Mouse (Mus musculus): Measurements from ENCODE around the gene Phf21a. TPM values are rescaled to one million over a fixed set of nuclear protein-coding genes. Genes with fewer than 3 reads are reported as not detected.

The Phf21a gene
- polyA plus RNA-seq, 1 experiment from 2014 or later, result 20.6 TPM

GRCm38 (mm10) chr2:92385113-92386051 is 292.5 kb downstream of the Phf21a start:
- 62% methylated on average over 22 of the region's 22 CpGs for WGBS
- peaks cover 28% of the 10 kb centered on the region for H3K27me3 ChIP-seq (replicated peaks)
- no peak for ATAC-seq (ENCODE audit: extremely low read depth, insufficient number of reproducible peaks, low FRiP score, low TSS enrichment)
- H3K9ac ChIP-seq, result no peak overlapping the region
- no peaks in the 10 kb centered on the region for H3K9me3 ChIP-seq
- peaks cover 25% of the 10 kb centered on the region for H3K4me1 ChIP-seq
- no peak overlapping the region for H3K4me3 ChIP-seq
- H3K27ac ChIP-seq (replicated peaks), result no peak overlapping the region
- H3K36me3 ChIP-seq, result peaks cover 47% of the 10 kb centered on the region
- no peak overlapping the region for H3K4me2 ChIP-seq

- no peaks in the 10 kb centered on the region for H3K9me3 ChIP-seq
- peaks cover 31% of the 10 kb centered on the region for H3K36me3 ChIP-seq
Observed at GRCm38 (mm10) chr2:92386821-92387570, 294.1 kb downstream of the Phf21a start.

DNA sequence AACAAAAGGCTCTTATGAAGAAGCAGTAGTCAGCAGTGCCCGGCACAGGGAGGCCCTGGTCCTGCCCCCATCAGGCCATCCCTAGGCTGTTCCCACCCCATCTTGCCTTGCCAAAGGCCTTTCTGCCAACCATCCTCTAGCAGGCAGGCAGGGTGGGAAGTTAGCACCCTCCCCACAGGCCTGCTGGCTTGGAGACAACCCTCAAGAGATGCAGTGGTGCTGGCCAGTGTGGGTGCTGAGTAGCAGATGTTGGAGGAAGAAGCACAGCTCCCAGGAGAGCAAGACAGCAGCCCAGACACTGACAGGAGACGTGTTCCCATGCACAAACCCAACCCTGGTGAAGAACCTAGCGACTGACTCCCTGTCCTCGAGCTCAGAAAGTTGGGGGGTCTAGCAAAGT is 294.7 kb downstream of the Phf21a start:
- H3K4me1 ChIP-seq, result peaks cover 42% of the 10 kb centered on the region
- H3K9ac ChIP-seq, result no peak overlapping the region
- no peak overlapping the region for H3K4me3 ChIP-seq
- no peak overlapping the region for H3K4me2 ChIP-seq
- peaks cover 24% of the 10 kb centered on the region for H3K36me3 ChIP-seq
- H3K9me3 ChIP-seq, result no peaks in the 10 kb centered on the region
- H3K27me3 ChIP-seq (replicated peaks), result peaks cover 50% of the 10 kb centered on the region
- H3K27ac ChIP-seq (replicated peaks), result no peak overlapping the region
- WGBS, result 72% methylated on average over 4 of the region's 4 CpGs
- ATAC-seq (ENCODE audit: extremely low read depth, insufficient number of reproducible peaks, low FRiP score, low TSS enrichment), result no peak

More at GRCm38 (mm10) chr2:92386821-92387570, 294.1 kb downstream of the Phf21a start:
- WGBS, result 79% methylated on average over 30 of the region's 30 CpGs
- no peak overlapping the region for H3K27ac ChIP-seq (replicated peaks)
- H3K27me3 ChIP-seq (replicated peaks), result peaks cover 44% of the 10 kb centered on the region
- no peak overlapping the region for H3K4me2 ChIP-seq
- H3K4me1 ChIP-seq, result peaks cover 36% of the 10 kb centered on the region
- H3K9ac ChIP-seq, result no peak overlapping the region
- no peak overlapping the region for H3K4me3 ChIP-seq
- no peak for ATAC-seq (ENCODE audit: extremely low read depth, insufficient number of reproducible peaks, low FRiP score, low TSS enrichment)

DNA sequence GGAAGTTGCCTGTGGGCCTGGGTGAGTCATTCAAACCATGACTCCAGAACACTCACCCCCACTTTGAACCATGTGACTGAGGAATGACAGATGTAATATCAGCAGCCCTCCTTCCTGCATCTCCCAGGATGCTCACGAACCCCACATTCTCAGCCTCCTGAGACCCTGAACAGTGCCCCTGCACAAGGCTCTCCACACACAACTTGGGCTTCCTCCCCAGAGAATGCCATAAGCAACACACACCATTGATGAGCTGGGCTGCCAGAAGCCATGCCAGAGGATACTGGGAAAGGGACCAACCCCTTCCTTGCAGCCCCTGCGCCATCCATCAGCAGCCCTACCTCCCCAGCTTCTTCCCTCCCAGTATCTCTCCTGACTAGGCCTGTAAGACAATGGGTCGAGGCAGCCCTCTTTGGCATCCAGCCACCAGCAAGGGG is 295.2 kb downstream of the Phf21a start:
- H3K27me3 ChIP-seq (replicated peaks), result peaks cover 55% of the 10 kb centered on the region
- 62% methylated on average over 3 of the region's 3 CpGs for WGBS
- H3K36me3 ChIP-seq, result peaks cover 20% of the 10 kb centered on the region
- no peaks in the 10 kb centered on the region for H3K9me3 ChIP-seq
- H3K9ac ChIP-seq, result peak overlapping the region; percentile 82
- no peak for ATAC-seq (ENCODE audit: extremely low read depth, insufficient number of reproducible peaks, low FRiP score, low TSS enrichment)
- H3K4me3 ChIP-seq, result peak overlapping the region; percentile 72
- H3K4me2 ChIP-seq, result peak overlapping the region; percentile 91
- no peak overlapping the region for H3K27ac ChIP-seq (replicated peaks)
- H3K4me1 ChIP-seq, result peaks cover 44% of the 10 kb centered on the region

GRCm38 (mm10) chr2:92388891-92389641 is 296.1 kb downstream of the Phf21a start:
- WGBS, result under 1% methylated on average over 58 of the region's 62 CpGs
- Histone ChIP-seq H3K9ac (peak overlapping the region; percentile 82), H3K27me3 (replicated peaks) (peaks cover 64% of the 10 kb centered on the region), H3K4me3 (peak overlapping the region; percentile 72), H3K36me3 (peaks cover 14% of the 10 kb centered on the region), H3K9me3 (no peaks in the 10 kb centered on the region), H3K4me1 (peaks cover 44% of the 10 kb centered on the region), H3K4me2 (peak overlapping the region; percentile 91), H3K27ac (replicated peaks) (no peak overlapping the region)
- peak; percentile 79 for ATAC-seq (ENCODE audit: extremely low read depth, insufficient number of reproducible peaks, low FRiP score, low TSS enrichment)

DNA sequence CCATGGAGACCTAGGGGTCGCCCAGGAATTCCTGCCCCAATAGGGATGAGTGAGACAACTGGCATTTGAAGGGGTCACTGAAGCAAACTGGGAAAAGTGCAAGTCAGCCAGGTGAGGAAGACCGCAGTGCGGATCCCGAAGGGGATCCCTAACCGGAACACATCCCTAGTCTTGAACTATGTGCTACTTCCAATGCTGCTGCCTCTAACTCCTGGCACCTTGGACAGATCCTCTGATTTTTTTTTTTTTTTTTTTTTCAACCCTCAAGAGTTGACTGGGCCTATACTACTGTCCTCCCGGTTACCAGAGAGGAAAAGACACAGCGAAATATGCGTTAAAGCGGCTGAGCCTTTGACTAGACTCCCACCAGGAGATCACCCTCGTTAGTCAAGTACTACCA is 296.7 kb downstream of the Phf21a start:
- Histone ChIP-seq H3K4me1 (peaks cover 44% of the 10 kb centered on the region), H3K9ac (no peak overlapping the region), H3K9me3 (no peaks in the 10 kb centered on the region), H3K27me3 (replicated peaks) (peaks cover 69% of the 10 kb centered on the region), H3K4me2 (peak overlapping the region; percentile 91), H3K36me3 (peaks cover 14% of the 10 kb centered on the region), H3K4me3 (peak overlapping the region; percentile 72), H3K27ac (replicated peaks) (no peak overlapping the region)
- 11% methylated on average over 10 of the region's 10 CpGs for WGBS
- ATAC-seq (ENCODE audit: extremely low read depth, insufficient number of reproducible peaks, low FRiP score, low TSS enrichment), result no peak

DNA sequence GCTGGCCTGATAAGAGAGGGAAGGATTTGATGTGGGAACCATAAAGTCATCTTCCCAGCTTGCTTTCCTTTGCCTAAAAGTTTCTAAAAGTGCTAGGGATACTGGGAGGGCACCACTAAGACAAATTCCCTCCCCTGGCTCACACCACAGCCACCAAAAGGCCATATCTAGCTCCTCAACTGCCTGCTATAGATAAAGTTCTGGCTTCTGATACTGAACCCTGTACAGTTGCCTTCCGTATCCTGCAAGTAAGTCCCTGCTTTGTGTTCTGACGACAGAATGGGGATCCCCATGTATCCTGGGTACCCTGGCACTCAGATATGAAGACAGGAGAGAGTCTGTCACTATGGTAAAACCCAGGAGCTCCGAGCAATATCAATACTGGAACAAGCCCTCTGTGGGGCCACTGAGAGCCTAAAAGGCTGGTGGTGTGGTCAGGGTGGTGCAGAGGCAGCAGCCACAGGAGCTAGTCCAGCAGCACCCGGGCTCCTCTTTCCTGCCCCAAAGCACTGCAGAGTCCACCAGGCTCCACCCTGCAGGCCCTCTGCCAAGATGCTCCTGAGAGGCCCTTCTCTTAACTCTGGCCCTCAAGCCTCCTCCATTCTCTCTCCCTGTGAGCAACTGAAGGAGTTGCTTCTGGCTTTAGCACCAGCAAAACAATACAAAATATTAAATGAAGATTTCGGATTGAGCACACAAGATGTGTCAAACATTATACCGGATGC is 297.5 kb downstream of the Phf21a start:
- H3K9me3 ChIP-seq, result no peaks in the 10 kb centered on the region
- H3K27ac ChIP-seq (replicated peaks), result no peak overlapping the region
- H3K27me3 ChIP-seq (replicated peaks), result peaks cover 76% of the 10 kb centered on the region
- H3K36me3 ChIP-seq, result peaks cover 12% of the 10 kb centered on the region
- peaks cover 44% of the 10 kb centered on the region for H3K4me1 ChIP-seq
- no peak overlapping the region for H3K4me3 ChIP-seq
- no peak overlapping the region for H3K9ac ChIP-seq
- peak overlapping the region; percentile 91; the same call in 1 of the 2 replicates for H3K4me2 ChIP-seq
- 68% methylated on average over 6 of the region's 6 CpGs for WGBS
- ATAC-seq (ENCODE audit: extremely low read depth, insufficient number of reproducible peaks, low FRiP score, low TSS enrichment), result no peak

GRCm38 (mm10) chr2:92391116-92391515 is 298.2 kb downstream of the Phf21a start:
- ATAC-seq (ENCODE audit: extremely low read depth, insufficient number of reproducible peaks, low FRiP score, low TSS enrichment), result no peak
- Histone ChIP-seq H3K27ac (replicated peaks) (no peak overlapping the region), H3K27me3 (replicated peaks) (peaks cover 83% of the 10 kb centered on the region), H3K4me1 (peaks cover 44% of the 10 kb centered on the region), H3K36me3 (peaks cover 5% of the 10 kb centered on the region), H3K9ac (no peak overlapping the region), H3K4me2 (no peak overlapping the region), H3K9me3 (no peaks in the 10 kb centered on the region), H3K4me3 (no peak overlapping the region)
- 79% methylated on average over 8 of the region's 8 CpGs for WGBS

DNA sequence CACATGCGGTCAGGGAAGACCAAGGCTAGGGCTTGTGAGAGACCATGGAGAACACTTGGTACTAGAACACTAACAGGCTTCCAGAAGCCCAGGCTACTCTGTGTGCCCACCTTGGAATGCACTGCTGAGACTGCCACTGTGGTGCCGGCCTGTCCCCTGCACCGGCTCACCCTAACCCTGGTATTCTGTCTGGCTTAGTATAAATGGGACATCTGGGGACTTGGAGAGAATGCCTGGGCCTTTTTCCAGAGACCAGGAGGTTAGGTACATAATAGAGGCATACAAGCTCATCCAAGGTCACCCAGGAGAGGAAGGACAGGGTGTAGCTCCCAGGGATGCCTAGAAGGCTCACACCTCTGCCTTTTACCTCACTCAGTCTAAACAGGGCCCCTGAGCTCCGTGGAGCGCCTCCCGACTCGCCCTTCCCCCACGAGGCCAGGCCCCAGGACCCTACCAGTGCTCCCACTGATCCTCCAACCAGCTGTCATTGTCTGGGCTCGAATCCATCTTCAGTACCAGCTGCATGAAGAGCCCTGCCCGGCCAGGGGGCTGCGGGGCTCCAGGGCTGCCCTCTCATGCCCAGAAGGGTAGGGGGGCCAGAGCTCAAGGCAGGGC is 298.9 kb downstream of the Phf21a start:
- H3K4me1 ChIP-seq, result peaks cover 44% of the 10 kb centered on the region
- H3K36me3 ChIP-seq, result no peaks in the 10 kb centered on the region
- no peaks in the 10 kb centered on the region for H3K9me3 ChIP-seq
- H3K4me3 ChIP-seq, result peak overlapping the region; percentile 42
- 31% methylated on average over 11 of the region's 11 CpGs for WGBS
- ATAC-seq (ENCODE audit: extremely low read depth, insufficient number of reproducible peaks, low FRiP score, low TSS enrichment), result no peak
- H3K9ac ChIP-seq, result peak overlapping the region; percentile 74
- 0 out of 2 replicates have a peak overlapping the region, but pooled peaks have one; percentile 21 for H3K27ac ChIP-seq (replicated peaks)
- H3K4me2 ChIP-seq, result peak overlapping the region; percentile 64
- H3K27me3 ChIP-seq (replicated peaks), result peaks cover 87% of the 10 kb centered on the region
